Mouse (Mus musculus) limb, embryonic 14.5 days (tissue): Measurements from ENCODE around the gene Npas3. TPM values are rescaled to one million over a fixed set of nuclear protein-coding genes. Genes with fewer than 3 reads are reported as not detected.

Experiments used
- ATAC-seq: fragments of 200-750 bp; cut with Nextera tagmentation; 2 replicates; pipeline ENCODE4 v1.8.0; 2017; ENCODE audit warnings: low read depth, moderate number of reproducible peaks, moderate TSS enrichment; ENCODE audit not compliant: low FRiP score
- DNase-seq: peaks from one replicate; pipeline ENCODE4 v3.0.0-alpha.2; 2015; ENCODE audit warnings: low spot score
- H3K27ac ChIP-seq: fragments of 300-500 bp; sonication (generic); replicated peaks from 2 replicates; pipeline ENCODE4 v1.5.1; 2014; ENCODE audit warnings: low read depth, mild to moderate bottlenecking, low read length, moderate library complexity, mixed read lengths
- H3K27me3 ChIP-seq: fragments of 300-500 bp; sonication (generic); 2 replicates; pipeline ENCODE4 v1.6.1; 2014; ENCODE audit warnings: low read length, mixed read lengths; ENCODE audit not compliant: control insufficient read depth, insufficient read depth
- H3K36me3 ChIP-seq: fragments of 300-500 bp; sonication (generic); 2 replicates; pipeline ENCODE4 v1.6.1; 2014; ENCODE audit warnings: mild to moderate bottlenecking, low read length, moderate library complexity, mixed read lengths; ENCODE audit not compliant: control insufficient read depth, insufficient read depth
- H3K4me1 ChIP-seq: fragments of 300-500 bp; sonication (generic); 2 replicates; pipeline ENCODE4 v1.6.1; 2014; ENCODE audit warnings: antibody characterized with exemption, low read length, mixed read lengths; ENCODE audit not compliant: control insufficient read depth, insufficient read depth
- H3K4me2 ChIP-seq: fragments of 300-500 bp; sonication (generic); replicated peaks from 2 replicates; pipeline ENCODE4 v1.6.1; 2014; ENCODE audit warnings: low read depth, mild to moderate bottlenecking, low read length, moderate library complexity; ENCODE audit not compliant: severe bottlenecking
- H3K4me3 ChIP-seq: fragments of 300-500 bp; sonication (generic); replicated peaks from 2 replicates; pipeline ENCODE4 v1.5.1; 2014; ENCODE audit warnings: low read length
- H3K9ac ChIP-seq: fragments of 300-500 bp; sonication (generic); 2 replicates; pipeline ENCODE4 v1.6.1; 2014; ENCODE audit warnings: mild to moderate bottlenecking, low read depth, low read length, moderate library complexity; ENCODE audit not compliant: severe bottlenecking
- H3K9me3 ChIP-seq: fragments of 300-500 bp; sonication (generic); 2 replicates; pipeline ENCODE4 v1.6.1; 2016; ENCODE audit warnings: low read length; ENCODE audit not compliant: control insufficient read depth
- POLR2A ChIP-seq: fragments of 200-500 bp; IDR thresholded peaks from 2 replicates; pipeline ENCODE4 v1.8.0; 2012; ENCODE audit warnings: inconsistent platforms, mild to moderate bottlenecking, moderate library complexity, borderline replicate concordance; ENCODE audit not compliant: insufficient read depth, insufficient read length; ENCODE audit errors: extremely low read depth
- WGBS: fragments of 180-500 bp; shearing (Covaris S2); extraction: QIAGEN DNeasy Blood & Tissue Kit; methylation state at CpG from one replicate; pipeline ENCODE4 v1.1.7; 2014; 5-methylcytosine and 5-hydroxymethylcytosine counted together
- polyA plus RNA-seq, 2 experiments: library from polyadenylated mRNA; depleted of rRNA in 1 of 2; stranded (reverse) in 1 of 2; unstranded in 1 of 2; fragments of >200 nt; fragmentation: Nextera tagmentation in 1 of 2; extraction: Ambion mirVana in 1 of 2; gene quantifications; 2 replicates each; pipeline versions ENCODE4 v1.2.1 to v1.2.3; 2012 to 2014

Gene Npas3
- polyA plus RNA-seq, 2 experiments, result 5.3 to 5.9 TPM

GRCm38 (mm10) chr12:53719896-53720295 lies 471.4 kb downstream of the Npas3 start:
- Histone ChIP-seq H3K4me2 (no peak overlapping the region), H3K27ac (no peak overlapping the region), H3K9ac (no peak overlapping the region), H3K4me1 (no peaks in the 10 kb centered on the region), H3K9me3 (no peaks in the 10 kb centered on the region), H3K27me3 (no peaks in the 10 kb centered on the region), H3K4me3 (no peak overlapping the region), H3K36me3 (no peaks in the 10 kb centered on the region)
- no peak for ATAC-seq
- 58% methylated on average over 6 of the region's 6 CpGs for WGBS
- no peak for TF ChIP-seq POLR2A
- no peak for DNase-seq

- no peak overlapping the region for H3K4me2 ChIP-seq
Observed at GRCm38 (mm10) chr12:53722156-53722555, 473.7 kb downstream of the Npas3 start.

GRCm38 (mm10) chr12:53722718-53723698 lies 474.5 kb downstream of the Npas3 start:
- no peak overlapping the region for H3K4me2 ChIP-seq
- no peak overlapping the region for H3K9ac ChIP-seq
- H3K27ac ChIP-seq, result no peak overlapping the region
- H3K4me3 ChIP-seq, result no peak overlapping the region
- no peaks in the 10 kb centered on the region for H3K36me3 ChIP-seq
- no peaks in the 10 kb centered on the region for H3K27me3 ChIP-seq
- TF ChIP-seq POLR2A, result no peak
- no peak for ATAC-seq
- 0 out of 2 replicates have a peak, but pooled peaks cover 7% of the 10 kb centered on the region for H3K4me1 ChIP-seq
- WGBS, result 76% methylated on average over 15 of the region's 15 CpGs
- H3K9me3 ChIP-seq, result no peaks in the 10 kb centered on the region
- DNase-seq, result no peak

More at GRCm38 (mm10) chr12:53722156-53722555, 473.7 kb downstream of the Npas3 start:
- no peak overlapping the region for H3K27ac ChIP-seq
- WGBS, result 67% methylated on average over 7 of the region's 7 CpGs
- no peak for ATAC-seq
- no peaks in the 10 kb centered on the region for H3K9me3 ChIP-seq
- no peak for DNase-seq
- no peak overlapping the region for H3K4me3 ChIP-seq
- 0 out of 2 replicates have a peak, but pooled peaks cover 7% of the 10 kb centered on the region for H3K4me1 ChIP-seq
- H3K36me3 ChIP-seq, result no peaks in the 10 kb centered on the region
- no peak for TF ChIP-seq POLR2A
- H3K9ac ChIP-seq, result no peak overlapping the region
- H3K27me3 ChIP-seq, result no peaks in the 10 kb centered on the region

- H3K4me2 ChIP-seq, result no peak overlapping the region
- no peak overlapping the region for H3K4me3 ChIP-seq
- no peaks in the 10 kb centered on the region for H3K9me3 ChIP-seq
- no peak for ATAC-seq
- peak; percentile 59 for DNase-seq
- no peak overlapping the region for H3K27ac ChIP-seq
- no peak overlapping the region for H3K9ac ChIP-seq
- 39% methylated on average over 5 of the region's 5 CpGs for WGBS
- H3K4me1 ChIP-seq, result peaks cover 12% of the 10 kb centered on the region; the same call in 1 of the 2 replicates
- no peaks in the 10 kb centered on the region for H3K27me3 ChIP-seq
- no peak for TF ChIP-seq POLR2A
- no peaks in the 10 kb centered on the region for H3K36me3 ChIP-seq
Observed at GRCm38 (mm10) chr12:53729275-53729674, 480.8 kb downstream of the Npas3 start.

GRCm38 (mm10) chr12:53738549-53739292 lies 490.2 kb downstream of the Npas3 start:
- no peak for TF ChIP-seq POLR2A
- WGBS, result 33% methylated on average over 16 of the region's 16 CpGs
- no peak for DNase-seq
- Histone ChIP-seq H3K9me3 (no peaks in the 10 kb centered on the region), H3K27ac (no peak overlapping the region), H3K36me3 (no peaks in the 10 kb centered on the region), H3K9ac (no peak overlapping the region), H3K4me2 (no peak overlapping the region), H3K4me1 (peaks cover 4% of the 10 kb centered on the region; the same call in 1 of the 2 replicates), H3K4me3 (no peak overlapping the region), H3K27me3 (no peaks in the 10 kb centered on the region)
- ATAC-seq, result no peak
